Mouse (Mus musculus) CH12F3 (cell line): ENCODE results near the gene Casp3.

Experiments
- in situ Hi-C: fragments of 300-500 bp; cut with MboI; formaldehyde crosslinking; loops from 2 replicates; pipeline ENCODE4 v1.14.3; 2020; ENCODE audit warnings: low sequenced_read_pairs

Gene Casp3

DNA sequence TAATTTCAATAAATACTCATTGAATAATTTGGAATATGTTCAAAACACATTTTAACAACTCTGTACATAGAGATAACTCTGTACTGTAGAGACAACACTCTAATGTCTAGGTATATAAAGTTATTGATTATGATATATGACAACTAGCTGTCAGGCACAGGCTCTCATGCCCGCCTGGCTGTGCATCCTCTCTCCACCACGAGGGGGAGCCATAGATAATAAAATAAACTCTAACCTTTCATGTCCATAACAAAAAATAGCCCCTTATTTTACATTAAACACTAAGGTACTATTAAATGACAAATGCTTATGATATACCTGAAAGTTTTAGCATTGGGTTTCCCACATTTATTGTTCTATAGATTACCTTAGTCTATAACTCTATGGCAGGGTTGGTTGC is 54.4 kb downstream of the Casp3 start:
- in situ Hi-C loops, result loop anchor here (5.0 to 25.0 kb wide), 2 partner anchors 266 to 691 kb away; no protein-coding TSS in a partner anchor

GRCm38 (mm10) chr8:46680671-46681365 is 63.7 kb downstream of the Casp3 start:
- in situ Hi-C loops, result no loop called here

DNA sequence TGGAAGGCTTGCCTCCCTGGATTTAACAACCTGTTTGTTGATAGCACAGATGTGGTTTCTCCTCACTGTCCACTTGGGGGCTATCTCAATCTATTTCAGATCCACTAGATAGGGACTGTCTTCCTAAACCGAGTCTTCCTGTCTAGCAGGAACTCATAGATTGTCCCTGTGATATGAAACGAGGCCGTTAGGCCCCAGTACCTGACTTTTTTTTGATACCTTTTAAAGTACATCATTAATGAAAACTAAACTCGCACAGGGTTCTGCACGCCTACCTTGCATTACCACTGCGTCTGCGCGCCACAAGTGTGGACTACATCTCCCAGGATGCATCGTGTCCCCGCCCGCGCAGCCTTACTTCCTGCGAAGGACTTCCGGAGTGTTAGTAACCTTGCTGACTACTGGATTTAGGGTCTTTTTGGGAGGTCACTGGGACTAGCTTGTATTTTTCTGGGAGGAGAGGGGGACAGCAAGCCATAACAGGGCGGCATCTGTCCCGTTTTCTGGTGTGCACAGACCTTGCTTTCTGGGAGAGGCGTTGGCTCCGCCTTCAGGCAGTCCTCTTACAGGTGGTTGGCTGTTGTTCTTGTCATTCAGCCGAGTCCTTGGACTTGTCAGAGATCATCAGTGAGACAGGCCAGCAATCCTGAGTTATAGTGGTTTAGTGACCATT is 69.7 kb downstream of the Casp3 start:
- in situ Hi-C loops, result no loop called here
